Mouse (Mus musculus) gastrocnemius, postnatal 25 days (tissue): Measurements from ENCODE around the gene Tepp. TPM values are rescaled to one million over a fixed set of nuclear protein-coding genes. Genes with fewer than 3 reads are reported as not detected.
A peak's percentile ranks its signal among the peaks of the same experiment; 100 is the strongest.

Source experiments
- DNase-seq: peaks from one replicate; pipeline ENCODE4 v3.0.0; 2022
- total RNA-seq, 2 experiments: library from RNA; stranded (reverse); gene quantifications; 1 replicate in 1 of 2; 2 replicates in 1 of 2; pipeline ENCODE4 v1.2.3; 2021

Gene Tepp
- total RNA-seq, 2 experiments from 2014 or later, result not detected

DNA sequence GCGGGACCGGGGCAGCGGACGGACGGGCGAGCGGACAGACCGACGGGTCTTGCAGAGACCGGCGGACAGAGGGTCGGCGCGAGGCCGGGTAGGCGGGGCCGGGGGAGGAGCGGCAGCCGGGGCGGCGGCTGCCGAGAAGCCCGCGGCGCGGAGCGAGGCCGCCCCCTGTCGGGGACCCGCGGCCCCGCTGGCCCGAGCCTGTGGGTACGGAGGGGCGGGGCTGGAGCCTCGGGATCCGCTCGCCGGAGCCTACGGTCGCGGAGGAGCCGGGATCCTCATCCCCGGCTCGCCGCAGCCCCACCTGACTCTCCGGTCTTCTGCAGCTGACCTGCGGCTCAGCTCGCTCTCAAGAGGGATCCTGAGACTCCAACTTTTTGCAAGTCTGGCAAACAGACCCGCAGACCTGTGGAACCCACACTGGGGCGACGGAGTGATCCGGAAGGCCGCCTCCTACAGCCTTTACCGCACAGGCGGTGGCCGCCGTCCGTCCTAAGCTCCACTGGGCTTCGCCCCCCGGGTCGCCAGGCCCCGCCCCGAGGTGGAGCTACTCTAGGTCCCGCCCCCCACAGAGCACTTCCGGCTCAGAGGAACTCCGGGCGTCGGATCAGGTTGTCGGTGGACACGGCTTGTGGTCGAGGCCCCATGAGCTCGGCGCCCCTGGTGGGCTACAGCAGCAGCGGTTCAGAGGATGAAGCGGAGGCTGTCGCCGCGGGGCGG, 21.5 kb downstream of the Tepp start, which contains the start of the genes Zfp319 and Usb1:
Zfp319 (minus strand) TSS at position 231 of the 717 bp plus-strand sequence.
Usb1 (plus strand) TSS at position 565 of the 717 bp plus-strand sequence.
- DNase-seq, result peak; percentile 93

DNA sequence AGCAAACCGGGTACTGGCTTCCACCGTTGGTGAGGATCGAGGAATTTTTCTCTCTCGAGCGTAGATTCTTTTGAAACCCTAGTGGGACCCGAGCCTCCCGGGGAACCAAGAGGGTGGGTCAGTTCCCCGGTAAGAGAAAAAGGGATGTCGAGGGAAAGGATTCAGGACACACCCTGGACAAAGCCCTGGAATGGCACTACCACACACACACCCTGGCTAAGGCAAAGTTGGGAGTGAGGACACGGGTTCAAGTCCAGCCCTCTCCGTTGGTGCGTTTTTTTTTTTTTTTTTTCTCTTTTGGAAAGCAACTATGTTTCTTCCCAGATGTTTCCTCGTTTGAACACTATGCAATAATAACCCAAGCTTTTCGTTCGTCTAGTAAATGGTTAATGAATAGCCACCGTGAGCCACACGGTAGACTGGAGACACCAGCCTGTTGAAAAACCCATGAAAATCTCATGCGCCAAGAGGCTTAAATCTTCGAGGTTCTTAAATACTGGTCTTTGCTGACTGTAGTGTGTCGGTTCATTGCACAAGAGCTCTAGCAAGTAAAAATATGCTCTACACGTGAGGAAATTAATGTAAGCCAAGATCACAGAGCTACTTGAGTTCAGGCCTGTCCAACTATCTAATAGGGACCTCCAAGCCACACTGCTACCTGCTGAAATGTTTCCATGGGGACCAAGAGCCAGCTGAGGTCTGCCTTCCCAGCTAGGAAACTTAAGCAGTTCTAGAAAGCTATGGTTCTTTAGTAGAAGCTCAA, 22.3 kb downstream of the Tepp start:
- DNase-seq, result no peak

DNA sequence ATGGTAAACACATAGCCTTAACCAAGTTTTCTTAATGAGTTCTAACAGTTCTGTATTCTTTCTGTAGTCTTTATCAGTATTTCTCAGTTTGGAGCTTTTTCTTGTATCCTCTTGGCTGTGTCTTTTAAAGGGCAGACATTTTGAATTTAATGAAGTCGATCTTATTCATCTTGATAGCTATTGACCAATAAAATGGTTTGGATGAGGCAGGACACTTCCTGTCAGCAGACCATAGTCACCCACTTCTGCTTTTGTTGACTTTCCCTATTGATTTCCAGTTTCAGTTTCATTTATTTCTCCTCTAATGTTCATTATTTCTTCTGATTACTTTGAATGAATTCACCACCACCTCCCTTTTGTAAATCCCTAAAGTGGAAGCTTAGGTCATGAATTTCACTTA, 25.3 kb downstream of the Tepp start:
- DNase-seq, result no peak

DNA sequence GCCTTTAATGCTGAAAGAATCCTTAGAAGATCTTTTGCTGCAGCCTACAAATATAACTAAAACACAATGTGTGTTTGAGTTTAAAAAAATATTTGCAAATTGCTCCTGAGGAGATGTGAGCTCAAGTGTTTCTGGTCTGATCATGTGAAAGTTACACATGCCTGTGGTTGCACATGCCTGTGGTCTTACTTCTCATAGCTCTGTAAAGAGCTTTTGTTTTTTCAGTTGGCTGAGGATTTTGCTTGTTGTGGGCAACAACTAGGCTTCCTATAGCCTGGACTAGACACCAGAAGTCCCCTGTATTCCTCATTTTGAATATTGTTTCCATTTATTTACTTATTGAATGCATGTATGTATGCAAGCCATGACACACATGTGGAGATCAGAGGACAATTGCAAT, 26.0 kb downstream of the Tepp start:
- DNase-seq, result no peak

DNA sequence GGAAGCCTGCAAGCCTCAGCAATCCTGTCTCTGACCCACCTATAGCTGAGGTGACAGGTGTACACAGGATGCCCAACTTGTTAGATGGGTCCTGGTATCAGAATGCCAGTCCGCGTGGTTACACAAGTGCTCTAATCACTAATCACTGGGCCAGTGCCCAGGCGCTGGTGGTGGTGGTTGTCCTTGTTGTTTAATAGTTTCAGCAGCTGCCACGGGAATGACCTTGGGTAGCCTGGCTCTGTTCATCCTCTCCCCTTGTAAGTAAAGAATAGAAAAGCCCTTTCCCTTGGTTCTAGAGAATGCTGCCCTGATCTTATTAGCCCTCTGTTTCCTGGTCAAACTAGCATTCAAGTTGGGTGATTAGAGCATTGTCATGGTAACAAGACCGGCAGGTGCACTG, 31.4 kb downstream of the Tepp start:
- DNase-seq, result no peak

DNA sequence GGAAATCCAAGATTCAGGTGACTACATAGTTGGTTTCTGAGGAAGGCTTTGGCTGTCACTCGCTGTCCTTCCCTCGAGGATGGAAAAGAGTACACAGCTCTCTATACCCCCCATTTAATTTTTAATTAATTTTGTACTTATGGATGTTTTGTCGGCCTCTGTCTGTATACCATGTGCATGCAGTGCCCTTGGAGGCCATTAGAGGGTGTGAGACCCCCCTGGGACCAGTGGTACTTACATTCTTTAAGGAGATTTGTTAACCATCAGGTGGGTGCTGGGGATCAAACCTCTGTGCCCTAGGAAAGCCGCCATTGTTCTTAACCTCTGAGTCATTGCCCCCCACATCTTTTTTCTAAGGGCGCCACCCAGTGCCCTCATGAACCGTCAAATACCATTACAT, 34.3 kb downstream of the Tepp start:
- DNase-seq, result no peak

DNA sequence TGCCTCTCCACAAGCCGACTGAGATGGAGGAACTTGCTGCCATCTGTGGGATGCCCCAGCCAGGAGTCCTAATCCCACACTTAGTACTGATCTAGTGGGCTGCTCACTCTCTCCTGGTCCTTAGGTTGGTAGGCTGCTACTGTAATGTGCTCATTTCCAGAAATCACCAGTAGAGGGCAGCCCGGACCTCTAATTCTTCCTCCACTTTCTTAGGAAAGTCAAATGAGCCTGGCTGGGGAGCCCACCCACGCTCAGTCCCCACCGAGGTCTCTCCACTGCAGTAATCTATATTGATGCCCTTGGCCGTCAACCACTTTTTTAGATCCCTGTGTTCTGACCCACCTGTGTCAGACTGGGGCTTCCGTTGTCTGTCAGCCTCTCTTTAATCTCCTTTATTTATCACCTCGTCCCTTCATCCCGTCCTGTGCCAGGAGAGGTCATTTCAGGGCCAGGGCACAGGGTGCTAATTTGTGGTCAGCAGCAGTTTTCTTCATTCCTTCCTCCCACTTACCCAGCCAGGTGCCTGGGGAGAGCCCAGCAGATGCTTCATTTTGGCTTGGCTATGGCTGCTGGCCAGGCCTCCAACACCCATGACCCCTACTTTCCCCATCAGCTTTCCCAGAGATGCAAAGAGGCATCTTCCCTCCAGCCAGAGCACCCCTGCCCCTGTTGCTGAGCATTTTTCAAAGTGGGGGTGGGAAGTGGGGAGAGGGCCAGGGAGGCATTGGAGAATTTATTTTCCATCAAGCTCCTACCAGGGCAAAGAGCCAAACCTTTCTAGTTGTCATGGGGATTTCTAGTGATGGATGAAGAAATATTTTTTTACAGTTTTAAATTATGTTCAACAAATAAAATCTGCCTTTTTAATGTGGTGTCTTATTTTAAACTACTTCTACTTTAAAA, 36.5 kb downstream of the Tepp start:
- DNase-seq, result no peak

DNA sequence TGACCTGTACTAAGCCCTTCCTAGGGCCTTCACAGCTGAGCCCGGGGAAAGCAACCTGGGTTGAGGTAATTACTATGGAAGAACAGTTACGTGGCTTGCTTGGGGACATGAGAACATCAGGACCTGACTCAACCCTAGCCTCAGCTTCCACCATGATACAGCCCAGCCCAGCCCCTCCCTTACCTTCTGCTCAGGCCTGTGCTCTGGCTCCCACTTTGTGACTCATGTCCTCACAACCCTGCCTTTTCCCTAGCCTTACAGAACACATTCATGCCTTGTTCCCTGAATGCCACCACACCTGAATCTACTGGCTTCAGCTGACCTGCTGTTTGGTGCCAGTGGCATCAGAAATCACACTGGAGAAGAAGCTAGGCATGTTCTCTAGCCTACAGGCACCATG, 38.0 kb downstream of the Tepp start:
- DNase-seq, result no peak

DNA sequence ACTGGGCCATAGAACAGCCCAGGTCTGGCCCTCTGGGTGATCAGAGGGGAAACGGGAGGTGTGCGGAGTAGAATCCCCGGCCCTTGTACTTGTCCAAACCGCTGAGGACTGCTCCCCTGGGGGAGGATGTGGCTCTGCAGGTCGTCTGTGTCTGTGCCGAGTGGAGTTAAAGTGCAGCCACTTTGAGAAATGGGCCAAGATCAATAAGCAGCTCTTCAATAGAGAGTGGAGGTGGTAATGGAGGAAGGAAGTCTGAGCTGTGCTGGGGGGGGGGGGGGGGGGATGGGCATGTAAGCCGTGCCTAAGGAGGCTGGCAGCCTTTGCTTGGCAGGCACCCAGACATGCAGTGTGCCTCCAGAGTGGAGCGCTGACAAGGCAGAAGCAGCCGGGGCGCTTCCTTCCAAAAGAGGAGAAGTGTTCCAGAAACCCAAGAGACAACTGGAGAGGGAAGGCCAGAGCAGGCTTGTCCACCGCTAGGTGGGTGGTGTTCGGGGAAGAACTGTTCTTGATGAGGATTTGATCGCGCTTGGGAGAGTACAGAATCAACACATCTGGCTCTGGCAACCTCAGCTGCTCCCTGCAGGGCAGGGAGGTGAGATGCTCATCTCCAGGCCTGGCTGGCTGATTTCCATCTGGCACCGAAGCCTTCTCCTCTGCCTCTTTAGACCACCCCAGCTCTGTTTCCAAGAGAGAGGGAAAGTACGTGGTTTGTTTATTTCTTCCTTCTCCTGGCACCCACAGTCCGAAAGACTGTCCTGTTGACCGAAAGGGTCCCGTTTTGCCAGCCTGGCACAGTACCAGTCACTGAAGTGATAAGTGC, 38.7 kb downstream of the Tepp start:
- DNase-seq, result peak; percentile 56

DNA sequence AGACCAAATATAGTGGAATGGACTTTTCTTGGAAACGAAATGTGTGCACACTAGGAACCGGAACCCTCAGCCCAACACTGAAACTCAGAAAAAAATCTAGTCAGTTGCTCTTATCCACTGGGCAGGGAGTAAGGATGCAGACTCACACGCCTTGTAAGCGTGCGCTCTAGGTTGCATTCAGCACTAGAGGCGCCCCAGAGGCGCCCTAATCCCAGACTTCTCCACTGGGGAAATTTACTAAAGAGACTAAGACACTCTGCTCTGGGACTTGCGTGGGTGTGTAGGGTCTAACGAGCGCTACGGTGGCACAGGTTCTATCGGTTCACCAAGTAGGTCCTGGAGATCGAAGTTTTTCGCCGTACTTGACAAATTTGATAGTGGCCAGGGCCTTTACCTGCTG, 41.1 kb downstream of the Tepp start:
- DNase-seq, result no peak

DNA sequence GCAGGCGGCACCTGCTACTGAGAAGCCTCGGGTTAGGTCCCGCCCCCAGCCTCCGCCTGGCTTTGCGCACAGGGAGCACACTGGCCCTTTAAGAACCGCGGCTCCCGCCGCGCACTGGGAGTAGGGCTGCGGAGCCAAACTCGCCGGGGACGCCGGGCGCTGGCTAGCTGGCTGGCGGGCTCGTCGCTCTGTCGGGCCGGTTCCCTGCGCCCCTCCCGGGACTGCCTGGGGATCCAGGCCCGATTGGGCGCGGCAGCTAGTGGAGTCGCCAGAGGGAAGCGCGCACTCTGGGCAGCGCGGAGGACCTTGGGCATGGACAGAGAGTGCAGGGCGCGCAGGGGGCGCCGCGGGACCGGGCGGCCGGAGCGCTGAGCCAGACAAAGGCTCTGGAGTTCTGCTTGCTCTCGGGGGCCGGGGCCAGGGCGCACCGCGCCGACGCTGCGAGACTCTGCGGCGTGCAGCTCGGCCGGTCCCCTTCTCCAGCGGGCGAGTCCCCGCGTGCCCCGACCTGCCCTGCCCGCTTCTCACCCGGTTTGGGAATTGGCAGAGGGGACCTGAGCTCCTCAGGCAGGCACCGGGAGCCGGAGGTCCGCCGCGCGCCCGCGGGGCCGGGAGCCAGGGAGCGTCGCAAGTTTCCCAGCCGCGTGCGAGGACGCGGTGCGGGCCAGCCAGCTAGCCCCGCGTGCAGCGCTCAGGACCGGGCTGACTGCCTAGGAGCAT, 41.9 kb downstream of the Tepp start, which contains the start of gene Mmp15:
Mmp15 (plus strand) TSS at position 118 of the 720 bp plus-strand sequence.
- DNase-seq, result peak; percentile 81

DNA sequence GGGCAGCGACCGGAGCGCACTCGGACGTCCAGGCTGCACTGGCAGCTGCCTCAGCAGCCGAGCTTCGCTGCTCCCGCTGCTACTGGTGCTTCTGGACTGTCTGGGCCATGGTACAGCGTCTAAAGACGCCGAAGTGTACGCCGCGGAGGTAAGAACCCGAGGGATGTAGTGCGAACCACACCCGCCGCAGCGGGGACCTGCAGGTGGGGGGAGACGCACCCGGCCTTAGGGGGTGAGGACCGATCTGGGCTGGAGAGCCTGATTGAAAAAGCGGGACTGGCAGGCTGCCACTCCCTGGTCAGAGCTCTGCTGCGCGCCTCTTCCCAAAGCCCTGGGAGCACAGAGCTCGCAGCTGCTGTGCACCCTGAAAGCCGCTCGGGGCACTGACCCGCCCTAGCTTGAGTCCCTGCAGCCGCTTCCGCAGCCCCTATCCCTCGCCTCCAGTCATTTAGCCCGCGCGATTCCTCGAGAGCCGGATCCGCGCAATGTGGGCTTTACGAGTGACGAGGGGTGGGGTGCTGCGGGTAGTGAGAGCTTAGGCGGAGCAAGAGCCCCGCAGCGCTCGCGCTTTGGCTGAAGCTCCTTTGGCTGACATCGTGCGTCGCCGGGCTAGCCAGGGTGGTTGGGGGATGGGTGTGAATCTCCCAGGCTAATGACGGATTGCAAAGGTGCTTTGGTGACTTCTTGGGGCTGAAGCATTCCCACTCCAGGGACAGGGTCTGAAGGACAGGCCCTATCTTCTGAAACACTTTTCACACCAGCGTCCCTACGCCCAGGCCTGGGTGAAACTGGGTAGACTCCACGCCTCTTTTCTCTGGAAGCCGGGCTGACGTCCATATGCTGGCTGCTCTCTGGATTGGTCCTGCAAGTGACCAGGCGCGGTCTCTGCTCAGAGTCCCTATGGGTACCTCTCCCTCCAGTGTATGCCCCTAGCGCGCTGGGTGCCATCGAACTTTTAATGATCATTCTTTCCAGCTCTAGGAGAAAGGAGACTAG, 42.8 kb downstream of the Tepp start:
- no peak for DNase-seq

DNA sequence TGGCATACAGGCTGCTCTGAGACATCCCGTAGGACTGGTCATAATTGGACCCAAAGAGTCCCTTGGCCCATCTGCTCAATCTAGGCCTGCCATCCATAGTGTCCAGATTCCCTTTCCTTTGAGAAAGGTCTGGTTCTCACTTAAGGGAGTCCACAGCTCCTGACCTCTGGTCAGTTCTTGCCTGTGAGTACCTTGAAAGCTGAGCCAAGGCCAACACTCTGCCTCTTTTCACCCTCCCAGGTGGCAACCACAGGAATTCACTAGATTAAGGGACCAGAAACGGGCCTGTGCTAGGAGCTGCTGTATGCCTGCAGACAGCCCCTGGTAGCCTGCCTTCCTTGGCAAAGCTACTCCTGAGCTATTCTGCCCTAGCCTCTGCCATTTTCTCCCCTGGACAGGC, 44.2 kb downstream of the Tepp start:
- DNase-seq, result no peak

DNA sequence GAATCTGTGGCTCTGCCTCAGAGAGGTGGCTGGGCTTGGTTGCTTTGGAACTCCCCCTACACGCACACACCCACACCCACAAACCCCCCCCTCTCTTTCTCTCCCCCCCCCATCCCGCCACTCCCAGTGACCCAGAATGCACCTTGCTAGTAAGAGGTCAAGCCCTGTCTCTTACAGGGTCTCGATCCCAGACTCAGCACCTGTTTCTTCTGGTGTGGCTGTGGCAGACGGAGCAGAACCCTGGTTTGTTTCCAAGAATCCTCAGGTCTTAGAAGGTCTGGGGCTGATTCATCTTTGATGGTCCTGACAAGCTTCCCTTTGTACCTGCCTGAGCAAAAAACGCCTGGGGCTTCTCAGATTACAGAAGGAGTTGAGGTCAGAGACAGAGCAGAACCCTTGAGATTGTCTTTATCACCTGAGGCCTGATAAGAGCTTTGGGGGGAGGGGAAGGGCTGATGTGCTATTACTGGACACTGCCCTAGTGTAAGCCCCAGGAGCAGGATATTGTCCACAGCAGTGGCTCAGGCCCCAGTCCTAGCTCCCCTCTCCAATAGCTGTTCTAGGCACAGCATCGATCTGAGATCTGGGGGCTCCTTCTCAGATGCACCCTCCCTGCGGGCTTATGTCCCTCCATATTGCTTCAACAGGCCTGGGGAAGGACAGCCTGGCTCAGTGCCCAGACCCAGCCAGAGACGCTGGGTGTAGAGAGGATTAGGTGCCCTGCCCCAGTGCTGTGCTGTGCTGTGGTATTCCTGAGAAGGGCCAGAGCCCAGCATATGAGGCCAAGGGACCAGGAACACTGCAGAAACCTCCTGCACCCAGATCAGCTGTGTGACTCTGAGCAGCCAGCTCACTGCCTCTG, 48.4 kb downstream of the Tepp start:
- DNase-seq, result no peak

DNA sequence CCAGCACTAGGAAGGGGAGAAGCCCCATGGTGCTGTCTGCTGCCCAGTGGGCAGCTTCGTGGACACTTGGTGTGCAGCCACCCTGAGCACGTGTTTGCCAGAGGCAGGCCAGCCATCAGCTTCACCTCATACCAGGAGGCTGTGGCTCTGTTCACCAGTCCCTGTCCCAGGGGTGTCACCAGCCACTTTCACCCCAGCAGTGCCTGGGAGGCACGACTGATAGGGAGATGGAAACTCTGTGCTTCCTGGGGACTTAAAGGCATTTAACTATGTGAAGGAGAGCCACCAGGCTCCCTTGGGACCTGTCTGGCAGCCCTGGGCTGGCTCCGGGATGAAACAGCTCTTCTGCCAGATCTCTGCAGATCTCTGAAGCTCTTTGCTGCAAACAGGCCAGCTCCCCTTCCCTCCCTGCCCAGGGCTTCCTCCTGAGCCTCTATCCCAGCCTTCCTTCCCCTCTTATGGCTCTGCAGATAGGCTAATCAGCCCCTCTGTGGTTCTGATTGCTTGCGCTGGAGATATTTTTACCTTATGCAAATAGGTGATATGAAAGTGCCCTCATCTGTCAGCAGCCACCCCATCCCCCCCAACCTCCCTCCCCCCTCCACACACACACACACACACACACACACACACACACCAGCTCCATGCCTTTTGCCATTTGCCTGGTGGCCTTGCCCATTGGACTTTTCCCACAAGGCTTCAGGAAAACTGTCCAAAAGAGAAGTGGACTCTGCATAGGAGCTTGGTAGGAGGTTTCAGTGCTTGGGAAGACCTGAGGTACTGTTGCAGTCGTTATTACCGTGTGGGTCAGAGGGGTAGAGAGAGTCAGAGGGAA, 50.0 kb downstream of the Tepp start:
- no peak for DNase-seq

DNA sequence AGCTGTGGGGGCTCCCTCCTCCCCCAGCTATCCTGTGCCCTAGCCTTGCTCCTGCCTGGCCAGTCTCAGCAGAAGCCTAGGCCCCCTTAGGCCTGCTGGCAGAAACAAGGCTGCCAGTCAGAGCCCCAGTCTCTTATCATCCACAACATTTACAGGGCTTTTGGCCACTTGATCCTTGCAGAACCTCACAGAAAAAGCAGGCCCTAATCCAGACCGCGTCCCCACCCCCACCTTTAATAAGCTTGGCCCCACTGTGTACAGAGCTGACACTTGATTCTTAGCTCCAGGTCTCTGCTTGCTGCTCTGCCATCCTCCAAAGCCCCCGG, 50.6 kb downstream of the Tepp start:
- DNase-seq, result no peak

DNA sequence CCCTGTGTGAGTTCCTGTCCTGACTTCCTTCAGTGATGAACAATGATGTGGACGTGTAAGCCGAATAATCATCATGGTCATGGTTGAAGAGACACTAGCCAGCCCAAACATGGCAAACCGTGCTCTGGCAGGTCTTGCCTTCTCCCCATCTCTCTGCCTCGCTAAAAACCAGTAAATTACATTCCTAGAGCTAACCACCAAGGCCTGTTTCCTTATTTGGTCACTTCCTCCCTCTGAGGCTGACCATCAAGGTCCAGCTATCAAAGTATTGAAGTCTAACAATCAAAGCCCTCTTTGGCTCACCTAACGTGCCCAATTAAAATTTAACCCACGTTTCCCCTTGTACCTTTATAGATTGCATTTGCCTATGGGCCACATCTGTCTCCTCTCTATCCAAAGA, 51.9 kb downstream of the Tepp start:
- DNase-seq, result no peak

DNA sequence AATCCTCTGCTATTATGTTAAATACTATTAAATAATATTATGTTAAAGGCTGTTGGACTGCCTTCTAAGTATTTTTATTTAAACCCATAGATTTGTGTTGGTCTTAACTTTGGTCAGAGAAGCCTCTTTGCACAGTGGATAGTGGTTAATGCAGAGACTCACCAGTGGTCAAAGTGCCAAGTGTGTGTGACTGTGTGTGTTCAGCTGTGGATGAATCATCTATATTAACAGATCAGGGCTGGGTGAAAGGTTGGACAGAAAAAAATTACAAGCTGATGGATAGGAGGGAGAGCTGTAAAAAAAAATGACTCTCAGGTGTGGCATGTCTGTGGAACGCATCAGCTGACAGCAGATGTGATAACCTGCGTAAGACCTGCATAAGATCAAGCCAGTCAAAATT, 53.5 kb downstream of the Tepp start:
- no peak for DNase-seq
